Comparison of ENCODE assay signal across 9 mouse cellular contexts in genomic region chr15:100537913-100538312, GRCm38 (mm10). TPM values are rescaled to one million over a fixed set of nuclear protein-coding genes. Genes with fewer than 3 reads are reported as not detected.
DNase-seq lines count a peak whose midpoint lies in the region; ATAC-seq and TF ChIP-seq lines count a peak whose summit lies in the region.
"Had no signal": no experiment of that assay in that cellular context is flagged by ENCODE, and none has a peak within 500 bp of the region (broad histone marks: within the 10 kb centered on the region; RNA-seq: fewer than 3 reads in every experiment).

No protein-coding gene starts in this region.

- H3K4me2 ChIP-seq in hindbrain, embryonic 14.5 days (replicated peaks): no peak overlapping the region
- H3K4me2 ChIP-seq in hindbrain, embryonic 12.5 days (replicated peaks): no peak overlapping the region
- no peak overlapping the region for H3K4me2 ChIP-seq in CH12.LX (ENCODE audit: insufficient read depth, low read depth, poor library complexity, severe bottlenecking)
- H3K4me2 ChIP-seq: limb, embryonic 12.5 days had no signal

- no peak overlapping the region for H3K27ac ChIP-seq in hindbrain, embryonic 14.5 days
- no peak overlapping the region for H3K27ac ChIP-seq in hindbrain, embryonic 12.5 days
- H3K27ac ChIP-seq in CH12.LX (ENCODE audit: insufficient read depth, low read depth): no peak overlapping the region
- H3K27ac ChIP-seq: limb, embryonic 12.5 days had no signal

- H3K4me3 ChIP-seq in hindbrain, embryonic 14.5 days (replicated peaks; ENCODE audit: low read length): no peak overlapping the region
- H3K4me3 ChIP-seq in hindbrain, embryonic 12.5 days: no peak overlapping the region
- no peak overlapping the region for H3K4me3 ChIP-seq in CH12.LX (replicated peaks in 1 of 3; ENCODE audit: low read depth in 2 of 3, low read length in 2 of 3, poor library complexity in 1 of 3)
- H3K4me3 ChIP-seq: limb, embryonic 12.5 days had no signal

- H3K9me3 ChIP-seq in hindbrain, embryonic 14.5 days (ENCODE audit: control insufficient read depth, low read length): no peaks in the 10 kb centered on the region
- no peaks in the 10 kb centered on the region for H3K9me3 ChIP-seq in hindbrain, embryonic 12.5 days (replicated peaks)
- H3K9me3 ChIP-seq in CH12.LX (replicated peaks; ENCODE audit: low read length): no peaks in the 10 kb centered on the region

- ATAC-seq in hindbrain, embryonic 14.5 days (ENCODE audit: low FRiP score): no peak
- ATAC-seq in hindbrain, embryonic 12.5 days (ENCODE audit: low FRiP score): no peak

- WGBS in hindbrain, embryonic 14.5 days: 89% methylated on average over 6 of the region's 6 CpGs
- WGBS in hindbrain, embryonic 12.5 days: 89% methylated on average over 6 of the region's 6 CpGs

- in situ Hi-C loops in CH12.LX (cut with MboI; ENCODE audit: low pct_ligation_motif_present, low pct_unique_long_range_greater_than_20kb, low sequenced_read_pairs): loop anchor here (10.0 kb wide), 1 partner anchor 137 kb away; no protein-coding TSS in a partner anchor

- no peaks in the 10 kb centered on the region for H3K4me1 ChIP-seq in hindbrain, embryonic 14.5 days (replicated peaks; ENCODE audit: control insufficient read depth, insufficient read depth, low read length)
- H3K4me1 ChIP-seq in hindbrain, embryonic 12.5 days: no peaks in the 10 kb centered on the region
- H3K4me1 ChIP-seq in CH12.LX (ENCODE audit: control insufficient read depth in 1 of 2, insufficient read depth in 2 of 2): no peaks in the 10 kb centered on the region
- H3K4me1 ChIP-seq: limb, embryonic 12.5 days had no signal

- TF ChIP-seq POLR2A in CH12.LX (IDR thresholded peaks at IDR 0.05; ENCODE audit: low read depth, low read length): no peak

- peak; percentile 38 for DNase-seq in hindbrain, embryonic 14.5 days (ENCODE audit: low spot score)
- DNase-seq in 3T3-L1 (ENCODE audit: low read depth, low spot score) (peak; percentile 85), CH12.LX (ENCODE audit: extremely low read depth) (peak; percentile 71)
- peak; percentile 6 for DNase-seq in embryo, embryonic 9.5 days (ENCODE audit: extremely low spot score)
- DNase-seq in natural killer cell, adult 2 months (ENCODE audit: low spot score in 2 of 2): peak; percentile 43 to 50
- DNase-seq in ovary, postnatal 10 days (ENCODE audit: low spot score): no peak
- DNase-seq in left cerebral cortex, adult 9 months (ENCODE audit: low spot score in 2 of 2): no peak

- TF ChIP-seq RAD21 in CH12.LX (IDR thresholded peaks at IDR 0.05; ENCODE audit: low read depth, low read length): peak; percentile 89

- TF ChIP-seq CTCF in CH12.LX (conservative IDR thresholded peaks at IDR 0.05 in 1 of 2, IDR thresholded peaks at IDR 0.05 in 1 of 2; ENCODE audit: low read depth in 2 of 2, low read length in 2 of 2): peak; percentile 18 to 90; a peak in 2 of 4 replicates

- dilution Hi-C loops in CH12.LX (cut with MboI; ENCODE audit: extremely low pct_ligation_motif_present, extremely low pct_unique_long_range_greater_than_20kb, low sequenced_read_pairs): no loop called here

- no peak for TF ChIP-seq EP300 in CH12.LX (IDR thresholded peaks at IDR 0.05; ENCODE audit: low read length)

- peaks cover 16% of the 10 kb centered on the region for H3K36me3 ChIP-seq in hindbrain, embryonic 14.5 days (replicated peaks; ENCODE audit: control insufficient read depth, insufficient read depth)
- peaks cover 39% of the 10 kb centered on the region for H3K36me3 ChIP-seq in hindbrain, embryonic 12.5 days
- peaks cover 4 to 39% of the 10 kb centered on the region in 2 experiments for H3K36me3 ChIP-seq in CH12.LX (replicated peaks in 1 of 2; ENCODE audit: control insufficient read depth in 1 of 2, insufficient read depth in 1 of 2, low read length in 1 of 2)

- H3K9ac ChIP-seq in hindbrain, embryonic 14.5 days: no peak overlapping the region
- H3K9ac ChIP-seq in hindbrain, embryonic 12.5 days: no peak overlapping the region
- no peak overlapping the region for H3K9ac ChIP-seq in CH12.LX (ENCODE audit: insufficient read depth, low read depth)
- H3K9ac ChIP-seq: limb, embryonic 12.5 days had no signal

- peaks cover 4% of the 10 kb centered on the region; the same call in 1 of the 2 replicates for H3K79me2 ChIP-seq in CH12.LX (replicated peaks; ENCODE audit: control insufficient read depth, extremely low read depth, insufficient read depth, poor library complexity, severe bottlenecking)

- no peaks in the 10 kb centered on the region for H3K27me3 ChIP-seq in hindbrain, embryonic 14.5 days (ENCODE audit: control insufficient read depth, insufficient read depth, low read length)
- no peaks in the 10 kb centered on the region for H3K27me3 ChIP-seq in hindbrain, embryonic 12.5 days
- no peaks in the 10 kb centered on the region for H3K27me3 ChIP-seq in CH12.LX (replicated peaks)
- H3K27me3 ChIP-seq: limb, embryonic 12.5 days had no signal

TF ChIP-seq in CH12.LX, 34 proteins besides CTCF, POLR2A, EP300 and RAD21:
- no peak for TF ChIP-seq UBTF (IDR thresholded peaks at IDR 0.05; ENCODE audit: low read depth, low read length)
- no peak for TF ChIP-seq E2F4 (IDR thresholded peaks at IDR 0.05; ENCODE audit: insufficient replicate concordance, low read depth, low read length)
- TF ChIP-seq TCF12 (IDR thresholded peaks at IDR 0.05; ENCODE audit: low read depth, low read length): no peak
- TF ChIP-seq SMC3 (IDR thresholded peaks at IDR 0.05; ENCODE audit: low read depth, low read length): peak; percentile 86
- no peak for TF ChIP-seq CHD1 (IDR thresholded peaks at IDR 0.05; ENCODE audit: low read depth, low read length)
- no peak for TF ChIP-seq MAX (IDR thresholded peaks at IDR 0.05; ENCODE audit: low read length)
- no peak for TF ChIP-seq ZMIZ1 (IDR thresholded peaks at IDR 0.05; ENCODE audit: low read depth, low read length)
- TF ChIP-seq MEF2A (IDR thresholded peaks at IDR 0.05; ENCODE audit: borderline replicate concordance, low read depth, low read length): no peak
- TF ChIP-seq GABPA (IDR thresholded peaks at IDR 0.05; ENCODE audit: insufficient replicate concordance, low read depth, low read length): no peak
- no peak for TF ChIP-seq TBP (conservative IDR thresholded peaks at IDR 0.05; ENCODE audit: low read depth, low read length)
- no peak for TF ChIP-seq IRF4 (IDR thresholded peaks at IDR 0.05; ENCODE audit: low read depth, low read length)
- TF ChIP-seq ZNF384 (IDR thresholded peaks at IDR 0.05; ENCODE audit: low read depth, low read length): peak; percentile 33
- 0 out of 2 replicates have a peak, but pooled peaks have one; percentile 26 for TF ChIP-seq ZC3H11A (IDR thresholded peaks at IDR 0.05; ENCODE audit: low read depth, low read length)
- no peak for TF ChIP-seq PAX5 (IDR thresholded peaks at IDR 0.05; ENCODE audit: low read length)

RNA-seq across cellular contexts. Expression of gene Tfcp2, which starts 13.9 kb away (rescaled TPM):
- polyA plus RNA-seq in hindbrain, embryonic 14.5 days (2014; fragmentation: Nextera tagmentation; extraction: Ambion mirVana): 28.7 and 33.3 TPM in 2 replicates
- 42.9 and 50.8 TPM in 2 replicates for polyA plus RNA-seq in hindbrain, embryonic 12.5 days (2016; fragmentation: Nextera tagmentation; extraction: Ambion mirVana)
- total RNA-seq in CH12.LX (2012; rRNA removed) (5.8 and 7.8 TPM in 2 replicates), CH12.LX (2014; rRNA removed) (6.3 and 6.8 TPM in 2 replicates)
- polyA plus RNA-seq in CH12.LX (2012; ENCODE audit: insufficient read length, low read depth): 5.3 and 5.9 TPM in 2 replicates

RNA-seq across cellular contexts. Expression of gene Csrnp2, which starts 42.6 kb away (rescaled TPM):
- 43.1 and 46.1 TPM in 2 replicates for polyA plus RNA-seq in hindbrain, embryonic 14.5 days (2014; fragmentation: Nextera tagmentation; extraction: Ambion mirVana)
- polyA plus RNA-seq in hindbrain, embryonic 12.5 days (2016; fragmentation: Nextera tagmentation; extraction: Ambion mirVana): 41.4 and 43.0 TPM in 2 replicates
- 3.5 TPM in 2 replicates for total RNA-seq in CH12.LX (2012; rRNA removed)
- 2.3 and 2.4 TPM in 2 replicates for total RNA-seq in CH12.LX (2014; rRNA removed)
- 2.0 and 2.3 TPM in 2 replicates for polyA plus RNA-seq in CH12.LX (2012; ENCODE audit: insufficient read length, low read depth)

Comparison
In these comparisons a context has a peak if more than half of its experiments do, and no peak if none do; other contexts are left out.
1. DNase-seq: peak in hindbrain, embryonic 14.5 days (single experiment), 3T3-L1 (single experiment), CH12.LX (single experiment), embryo, embryonic 9.5 days (single experiment) and natural killer cell, adult 2 months (2 of 2); none in ovary, postnatal 10 days (single experiment) and left cerebral cortex, adult 9 months (0 of 2).
2. RNA of gene Csrnp2, which starts 42.6 kb away (polyA plus RNA-seq): 43.1 to 46.1 TPM in hindbrain, embryonic 14.5 days and 41.4 to 43.0 TPM in hindbrain, embryonic 12.5 days; 2.0 to 2.3 TPM in CH12.LX; every median in the first group is over 10 times any median in the second.